28 mouse cellular contexts compared by ENCODE assay signal in genomic region chr3:30420899-30421298, GRCm38 (mm10).
A peak's percentile ranks its signal among the peaks of the same experiment; 100 is the strongest.
DNase-seq lines count a peak whose midpoint lies in the region; ATAC-seq lines count a peak whose summit lies in the region.
"Had no signal": no experiment of that assay in that cellular context is flagged by ENCODE, and none has a peak within 500 bp of the region (broad histone marks: within the 10 kb centered on the region; RNA-seq: fewer than 3 reads in every experiment).

No protein-coding gene starts in this region.

- no peak overlapping the region for H3K4me2 ChIP-seq in forebrain, embryonic 12.5 days
- H3K4me2 ChIP-seq: forebrain, embryonic 13.5 days; heart, embryonic 13.5 days; hindbrain, embryonic 12.5 days; kidney, embryonic 15.5 days; liver, embryonic 13.5 days; lung, embryonic 14.5 days; stomach, embryonic 15.5 days had no signal

- no peak for ATAC-seq in forebrain, embryonic 12.5 days (ENCODE audit: low FRiP score)
- ATAC-seq in erythroid progenitor cell, adult 5-6 weeks (replicated peaks; ENCODE audit: low FRiP score, poor library complexity, severe bottlenecking) = no peak
- no peak for ATAC-seq in CD4-positive, CD25-positive, alpha-beta regulatory T cell, adult 4 months
- ATAC-seq: forebrain, embryonic 13.5 days had no signal

- H3K27me3 ChIP-seq in forebrain, embryonic 10.5 days (ENCODE audit: poor library complexity, severe bottlenecking) = no peaks in the 10 kb centered on the region
- no peaks in the 10 kb centered on the region for H3K27me3 ChIP-seq in forebrain, embryonic 12.5 days
- no peaks in the 10 kb centered on the region for H3K27me3 ChIP-seq in embryonic facial prominence, embryonic 10.5 days (replicated peaks; ENCODE audit: low read depth, poor library complexity, severe bottlenecking)
- H3K27me3 ChIP-seq in limb, embryonic 10.5 days (ENCODE audit: low read depth, poor library complexity, severe bottlenecking) = no peaks in the 10 kb centered on the region
- H3K27me3 ChIP-seq: CH12.LX; forebrain, embryonic 13.5 days; heart, embryonic 13.5 days; hindbrain, embryonic 12.5 days; kidney, embryonic 15.5 days; liver, embryonic 13.5 days; megakaryocyte, embryonic 14.5 days; stomach, embryonic 15.5 days had no signal

- peak overlapping the region; percentile 42 for H3K27ac ChIP-seq in forebrain, embryonic 10.5 days
- no peak overlapping the region for H3K27ac ChIP-seq in forebrain, embryonic 12.5 days
- peak overlapping the region; percentile 71 for H3K27ac ChIP-seq in embryonic facial prominence, embryonic 10.5 days (replicated peaks)
- peak overlapping the region; percentile 91 for H3K27ac ChIP-seq in limb, embryonic 10.5 days
- H3K27ac ChIP-seq: forebrain, embryonic 13.5 days; heart, embryonic 13.5 days; hindbrain, embryonic 12.5 days; kidney, embryonic 15.5 days; left cerebral cortex, adult 2 months; liver, embryonic 13.5 days; stomach, embryonic 15.5 days had no signal

- DNase-seq in forebrain, embryonic 10.5 days (ENCODE audit: extremely low spot score, low spot score) = no peak
- DNase-seq in 416B (ENCODE audit: low read depth) = peak; percentile 16
- DNase-seq in embryonic facial prominence, embryonic 10.5 days (ENCODE audit: low spot score) = peak; percentile 41
- peak; percentile 56 for DNase-seq in limb, embryonic 10.5 days (ENCODE audit: low spot score)
- DNase-seq in MN1 (ENCODE audit: low spot score) = no peak
- DNase-seq: adrenal gland, postnatal 36 days; cerebellum, adult 9-11 months; gastrocnemius, postnatal 10 days; heart, postnatal 14 days; kidney, adult 11 months; layer of hippocampus, adult 9-11 months; left cerebral cortex, postnatal 4 days; liver, embryonic 13.5 days; lung, embryonic 14.5 days; thymus, adult 18-20 months; thymus, postnatal 4 days had no signal

- 49% methylated on average over 5 of the region's 5 CpGs for WGBS in forebrain, embryonic 10.5 days
- WGBS in forebrain, embryonic 12.5 days = 50% methylated on average over 5 of the region's 5 CpGs
- WGBS in embryonic facial prominence, embryonic 10.5 days = 28% methylated on average over 5 of the region's 5 CpGs
- 28% methylated on average over 5 of the region's 5 CpGs for WGBS in limb, embryonic 10.5 days

- no peak overlapping the region for H3K4me3 ChIP-seq in forebrain, embryonic 10.5 days
- H3K4me3 ChIP-seq in forebrain, embryonic 12.5 days (replicated peaks) = no peak overlapping the region
- no peak overlapping the region for H3K4me3 ChIP-seq in embryonic facial prominence, embryonic 10.5 days
- H3K4me3 ChIP-seq in limb, embryonic 10.5 days = no peak overlapping the region
- H3K4me3 ChIP-seq: forebrain, embryonic 13.5 days; heart, embryonic 13.5 days; hindbrain, embryonic 12.5 days; kidney, embryonic 15.5 days; left cerebral cortex, adult 2 months; liver, embryonic 13.5 days; stomach, embryonic 15.5 days had no signal

- H3K9ac ChIP-seq in forebrain, embryonic 12.5 days = no peak overlapping the region
- H3K9ac ChIP-seq: forebrain, embryonic 13.5 days; heart, embryonic 13.5 days; hindbrain, embryonic 12.5 days; kidney, embryonic 15.5 days; liver, embryonic 13.5 days; lung, embryonic 14.5 days; stomach, embryonic 15.5 days had no signal

- peaks cover 53% of the 10 kb centered on the region for H3K4me1 ChIP-seq in forebrain, embryonic 10.5 days
- H3K4me1 ChIP-seq in forebrain, embryonic 12.5 days = peaks cover 43% of the 10 kb centered on the region
- peaks cover 51% of the 10 kb centered on the region for H3K4me1 ChIP-seq in embryonic facial prominence, embryonic 10.5 days
- peaks cover 50% of the 10 kb centered on the region for H3K4me1 ChIP-seq in limb, embryonic 10.5 days
- H3K4me1 ChIP-seq: liver, embryonic 13.5 days; megakaryocyte, embryonic 14.5 days; stomach, embryonic 15.5 days had no signal

- peaks cover 11% of the 10 kb centered on the region; the same call in 1 of the 2 replicates for H3K9me3 ChIP-seq in forebrain, embryonic 10.5 days
- no peaks in the 10 kb centered on the region for H3K9me3 ChIP-seq in forebrain, embryonic 12.5 days
- H3K9me3 ChIP-seq in embryonic facial prominence, embryonic 10.5 days = 0 out of 2 replicates have a peak, but pooled peaks cover 7% of the 10 kb centered on the region
- H3K9me3 ChIP-seq in limb, embryonic 10.5 days (replicated peaks) = no peaks in the 10 kb centered on the region; the same call in 1 of the 2 replicates
- H3K9me3 ChIP-seq: G1E; hindbrain, embryonic 12.5 days; liver, embryonic 13.5 days; megakaryocyte, embryonic 14.5 days; stomach, embryonic 15.5 days had no signal

- H3K36me3 ChIP-seq in forebrain, embryonic 10.5 days (replicated peaks) = peaks cover 15% of the 10 kb centered on the region
- H3K36me3 ChIP-seq in forebrain, embryonic 12.5 days (replicated peaks) = no peaks in the 10 kb centered on the region
- H3K36me3 ChIP-seq in embryonic facial prominence, embryonic 10.5 days (replicated peaks) = peaks cover 6% of the 10 kb centered on the region
- H3K36me3 ChIP-seq in limb, embryonic 10.5 days = peaks cover 25% of the 10 kb centered on the region
- H3K36me3 ChIP-seq: G1E; heart, embryonic 13.5 days; hindbrain, embryonic 12.5 days; kidney, embryonic 15.5 days; liver, embryonic 13.5 days; stomach, embryonic 15.5 days had no signal

Comparison
In these comparisons a context has a peak if more than half of its experiments do, and no peak if none do; other contexts are left out.
1. DNase-seq: peak in 416B (single experiment), embryonic facial prominence, embryonic 10.5 days (single experiment) and limb, embryonic 10.5 days (single experiment); none in forebrain, embryonic 10.5 days (single experiment) and MN1 (single experiment).